Mouse (Mus musculus) small intestine, adult 2 months (tissue): ENCODE results near the gene Susd4.

ENCODE experiments used
- CTCF ChIP-seq: fragments of 200-500 bp; IDR thresholded peaks from 2 replicates; pipeline ENCODE4 v1.5.1; 2012; ENCODE audit warnings: low read depth, mild to moderate bottlenecking, control low read depth, inconsistent platforms, low read length, moderate library complexity, mixed read lengths; ENCODE audit not compliant: insufficient replicate concordance, insufficient read length; ENCODE audit errors: extremely low read depth
- POLR2A ChIP-seq: fragments of 200-500 bp; IDR thresholded peaks from 2 replicates; pipeline ENCODE4 v1.6.1; 2012; ENCODE audit warnings: low read depth, mild to moderate bottlenecking, control low read depth, inconsistent platforms, low read length, moderate library complexity

- TF ChIP-seq CTCF: no peak
- no peak for TF ChIP-seq POLR2A
Measured at GRCm38 (mm10) chr1:182840011-182840410, 76.4 kb downstream of the Susd4 start.
